Mouse (Mus musculus) adrenal gland, adult 8-10 months (tissue): ENCODE data around the gene Cdc42bpb. TPM values are rescaled to one million over a fixed set of nuclear protein-coding genes. Genes with fewer than 3 reads are reported as not detected.

Source experiments
- DNase-seq: peaks from one replicate; pipeline ENCODE4 v3.0.0; 2022
- total RNA-seq, 4 experiments: library from RNA; stranded (reverse); gene quantifications; 2 replicates each; pipeline ENCODE4 v1.2.4; 2022

Cdc42bpb gene
- total RNA-seq, 4 experiments from 2014 or later: 112 to 162 (median 141) TPM

- no peak for DNase-seq
Observed at GRCm38 (mm10) chr12:111276371-111276770, 101.1 kb downstream of the Cdc42bpb start.

DNA sequence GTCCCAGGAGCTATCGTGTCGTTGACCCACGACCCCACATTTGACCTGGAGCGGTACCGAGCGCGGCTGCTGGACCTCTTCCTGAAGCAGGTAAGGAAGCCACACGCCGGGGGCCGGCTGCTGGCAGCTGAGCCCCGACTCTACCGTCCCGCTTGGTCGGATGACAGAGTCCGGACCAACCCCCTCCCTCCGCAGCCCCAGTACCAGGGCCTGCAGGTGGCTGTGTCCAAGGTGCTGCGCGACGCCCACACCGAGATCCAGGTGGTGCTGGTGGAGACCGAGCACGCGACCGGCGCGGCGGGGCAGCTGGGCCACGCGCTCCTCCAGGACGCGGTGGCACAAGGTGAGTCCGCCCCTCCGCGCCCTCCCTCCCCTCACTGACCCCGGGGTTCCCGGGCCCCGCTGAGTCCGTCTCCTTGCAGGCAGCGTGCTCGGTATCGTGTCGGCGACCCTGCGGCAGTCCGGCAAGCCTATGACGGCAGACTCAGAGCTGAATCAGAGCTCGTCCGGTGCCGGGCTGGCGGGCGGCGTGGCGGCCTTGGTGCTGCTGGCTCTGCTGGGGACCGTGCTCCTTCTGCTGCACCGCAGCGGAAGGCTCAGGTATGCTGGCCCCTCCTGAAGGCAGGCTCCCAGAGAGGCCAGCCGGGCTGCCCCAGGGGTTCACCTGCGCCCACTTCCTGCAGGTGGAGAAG, 102.2 kb downstream of the Cdc42bpb start:
- peak; percentile 41 for DNase-seq

DNA sequence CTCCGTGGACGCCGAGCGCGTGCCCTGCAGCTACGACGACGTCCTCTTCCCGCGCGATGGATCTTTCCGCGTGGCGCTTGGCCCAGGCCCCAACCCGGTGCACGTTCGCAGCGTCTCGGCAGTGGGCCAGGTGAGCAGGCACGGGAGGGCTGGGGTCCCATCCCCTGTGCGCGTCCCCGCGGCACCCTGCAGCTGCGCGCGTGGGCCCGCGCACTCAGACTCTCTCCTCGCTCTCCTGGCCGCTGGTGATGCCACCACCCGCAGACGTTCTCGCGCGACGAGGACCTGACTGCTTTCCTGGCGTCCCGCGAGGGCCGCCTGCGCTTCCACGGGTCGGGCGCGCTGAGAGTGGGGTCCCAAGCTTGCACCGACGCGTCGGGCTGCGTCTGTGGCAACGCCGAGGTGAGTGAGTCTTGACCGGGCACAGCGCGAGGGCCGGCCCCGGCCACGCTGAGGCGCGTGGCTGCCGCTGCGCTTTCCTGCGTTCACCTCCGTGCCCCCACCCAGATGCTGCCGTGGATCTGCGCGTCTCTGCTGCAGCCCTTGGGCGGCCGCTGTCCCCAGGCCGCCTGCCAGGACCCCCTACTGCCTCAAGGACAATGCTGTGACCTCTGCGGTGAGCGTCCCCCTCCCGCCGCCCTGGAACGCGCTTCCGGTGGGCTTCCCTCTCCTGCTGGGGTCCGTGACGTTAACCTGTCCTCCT, 102.9 kb downstream of the Cdc42bpb start:
- no peak for DNase-seq

DNA sequence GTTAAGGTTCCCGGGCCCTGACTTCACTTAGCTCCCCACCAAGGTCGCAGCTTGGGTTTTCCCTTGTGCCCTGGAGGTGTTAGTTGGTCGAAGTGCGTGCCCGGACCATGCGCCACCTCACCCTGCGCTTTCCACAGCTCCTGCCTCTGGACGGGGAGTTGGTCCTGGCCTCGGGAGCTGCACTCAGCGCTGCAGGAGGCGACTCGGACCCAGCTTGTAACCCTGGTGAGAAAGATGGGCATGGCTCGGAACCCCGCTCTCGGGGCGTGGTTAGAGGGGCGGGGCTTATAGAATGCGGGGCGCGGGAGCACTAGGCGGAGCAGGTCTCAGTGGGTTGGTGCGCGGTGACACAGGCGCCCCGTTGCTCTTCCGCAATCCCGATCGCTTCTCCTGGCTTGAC, 103.5 kb downstream of the Cdc42bpb start:
- DNase-seq: no peak

GRCm38 (mm10) chr12:111272420-111272819, 105.1 kb downstream of the Cdc42bpb start:
- peak; percentile 41 for DNase-seq

DNA sequence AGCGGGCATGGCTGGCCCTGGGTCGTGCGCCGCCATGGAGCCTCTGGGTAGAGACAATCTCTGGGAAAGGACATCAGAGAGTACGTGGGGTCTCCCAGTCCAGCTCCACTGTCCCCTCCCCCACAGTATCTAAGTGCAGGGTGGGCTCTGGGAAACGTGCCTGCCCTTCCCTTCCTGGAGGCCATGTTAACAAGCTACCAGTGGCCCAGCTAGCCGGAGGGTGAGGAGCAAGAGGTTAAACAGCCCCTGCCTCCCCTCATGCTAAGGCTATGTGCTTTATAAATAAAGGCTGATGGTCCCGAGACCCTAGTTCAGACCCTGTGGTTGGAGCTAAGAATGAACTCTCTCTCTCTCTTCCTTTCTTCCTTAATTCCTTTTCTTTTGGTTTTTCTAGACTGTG, 105.6 kb downstream of the Cdc42bpb start:
- no peak for DNase-seq

DNA sequence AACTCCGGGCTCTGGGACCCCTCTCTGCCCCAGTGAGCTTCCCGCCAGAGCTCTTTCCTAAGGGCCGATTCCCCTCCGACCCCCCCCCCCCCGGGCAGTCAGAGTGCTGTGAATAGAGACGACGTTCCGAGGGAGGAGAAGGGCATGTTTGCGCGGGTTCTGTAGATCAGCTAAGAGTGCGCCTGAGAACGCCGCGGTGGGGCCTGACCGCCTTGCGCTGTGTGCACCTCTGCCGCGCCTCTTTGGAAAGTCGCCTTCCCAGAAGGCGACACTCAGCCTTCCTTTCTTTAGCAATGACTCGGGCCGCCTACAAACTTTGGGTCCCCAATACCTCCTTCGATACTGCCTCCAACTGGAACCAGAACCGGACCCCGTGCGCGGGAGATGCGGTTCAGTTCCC, 106.1 kb downstream of the Cdc42bpb start:
- DNase-seq: no peak

DNA sequence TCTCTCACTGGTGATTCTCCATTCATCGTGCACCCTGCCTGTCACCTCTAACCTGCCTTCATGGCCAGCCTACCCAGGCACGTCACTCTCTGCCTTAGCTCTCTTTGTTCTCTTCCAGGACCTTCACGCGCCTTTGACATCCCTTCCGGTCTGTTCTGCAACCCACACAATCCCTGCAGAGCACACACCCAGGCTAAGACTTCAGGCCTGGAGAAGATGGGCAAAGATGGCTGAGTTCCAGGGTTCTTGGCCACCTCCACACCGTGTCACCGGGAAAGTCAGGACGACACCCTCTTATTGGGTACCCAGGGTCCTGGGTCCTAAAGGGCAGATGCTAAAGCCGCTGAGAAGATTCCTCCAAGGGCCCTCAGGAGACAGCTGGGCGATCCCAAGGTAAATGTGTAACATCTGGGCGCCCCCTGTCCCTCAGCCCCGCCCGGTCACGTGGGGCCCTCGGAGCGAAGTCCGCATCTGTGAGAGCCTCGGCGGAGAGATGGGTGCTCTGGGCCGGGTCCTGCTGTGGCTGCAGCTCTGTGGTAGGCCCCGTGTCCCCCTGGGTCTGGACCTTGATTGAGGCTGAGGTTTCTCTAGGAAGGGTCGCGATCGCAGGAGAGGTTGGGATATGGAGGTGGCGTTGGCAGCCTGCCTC, 106.8 kb downstream of the Cdc42bpb start, which contains the start of gene Amn:
Gene Amn, plus strand, starts transcription at position 467 of the 649 bp plus-strand sequence.
- no peak for DNase-seq

GRCm38 (mm10) chr12:111267673-111268325, 109.7 kb downstream of the Cdc42bpb start:
- no peak for DNase-seq

DNA sequence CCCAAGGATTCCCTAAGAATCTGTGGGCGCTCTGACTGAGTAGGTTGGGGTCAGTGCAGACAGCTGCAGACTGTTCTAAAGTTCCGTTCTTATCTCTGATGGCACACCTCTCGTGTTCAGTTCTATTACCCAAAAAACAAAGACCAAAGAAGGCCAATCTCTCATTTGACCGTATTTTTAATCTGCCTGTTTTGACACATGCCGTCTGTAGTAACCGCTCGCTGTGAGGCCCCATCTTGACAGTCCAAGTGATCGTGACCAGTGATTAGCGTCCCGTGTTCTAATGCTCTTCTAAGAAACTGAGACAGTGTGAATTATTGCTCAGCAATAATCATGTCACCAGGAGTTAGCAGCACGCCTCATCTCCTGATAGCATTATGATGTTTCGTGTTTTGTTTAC, 110.9 kb downstream of the Cdc42bpb start:
- no peak for DNase-seq

DNA sequence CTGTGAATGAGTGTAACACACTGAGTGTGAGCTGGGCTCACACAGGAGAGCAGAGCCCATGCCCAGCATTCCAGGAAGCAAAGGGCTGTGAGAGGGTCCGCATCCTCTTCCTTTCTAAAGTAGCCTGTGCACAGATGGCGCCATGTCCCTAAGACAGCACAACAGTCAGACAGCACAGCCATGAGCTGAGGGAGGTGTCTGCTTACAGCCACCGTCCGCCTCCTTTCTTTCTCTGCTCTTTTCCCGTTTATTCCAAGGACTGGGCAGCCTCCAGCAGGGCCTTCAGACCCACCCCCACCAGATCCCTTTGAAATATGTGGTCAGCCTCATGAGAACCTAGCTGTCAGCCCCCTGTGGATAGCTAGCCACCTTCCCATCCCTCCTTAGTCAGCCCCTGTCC, 112.3 kb downstream of the Cdc42bpb start:
- no peak for DNase-seq

GRCm38 (mm10) chr12:111263650-111264049, 113.9 kb downstream of the Cdc42bpb start:
- no peak for DNase-seq

DNA sequence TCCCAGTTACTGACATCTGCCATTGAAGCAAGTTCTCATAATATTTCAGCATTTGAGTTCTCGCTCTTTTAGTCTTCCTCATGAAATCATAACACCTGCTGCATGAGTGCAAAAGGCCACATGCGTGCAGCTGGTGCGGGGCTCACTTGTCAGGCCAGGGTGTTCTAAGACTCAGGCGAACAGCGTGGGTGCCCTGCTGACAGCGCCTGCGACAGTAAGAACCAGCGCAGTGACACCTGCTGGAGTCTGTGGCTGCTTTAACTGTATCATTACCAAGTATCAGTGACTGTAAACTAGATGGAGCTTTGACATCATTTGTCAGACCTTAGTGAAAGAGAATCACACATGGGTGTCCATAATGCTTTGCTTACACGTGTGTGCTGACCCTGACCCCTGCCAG, 126.3 kb downstream of the Cdc42bpb start:
- DNase-seq: no peak

GRCm38 (mm10) chr12:111250116-111250515, 127.4 kb downstream of the Cdc42bpb start:
- no peak for DNase-seq

DNA sequence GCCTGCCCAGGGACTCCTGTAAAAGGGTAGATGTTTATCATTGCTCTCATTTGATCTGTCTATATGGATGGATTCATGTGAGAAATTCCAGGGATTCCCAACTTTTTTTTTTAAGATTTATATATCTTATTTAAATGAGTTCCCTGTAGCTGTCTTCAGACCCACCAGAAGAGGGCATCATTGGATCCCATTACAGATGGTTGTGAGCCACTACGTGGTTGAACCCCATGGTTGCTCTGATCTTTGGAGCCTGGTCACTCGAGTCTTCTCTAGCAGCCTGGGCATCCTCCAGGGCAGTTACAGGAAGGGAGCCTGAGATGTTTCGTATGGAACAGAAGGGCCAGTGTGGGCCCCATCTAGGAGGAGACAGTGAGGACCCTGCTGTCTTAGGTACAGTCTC, 128.4 kb downstream of the Cdc42bpb start:
- DNase-seq: no peak

DNA sequence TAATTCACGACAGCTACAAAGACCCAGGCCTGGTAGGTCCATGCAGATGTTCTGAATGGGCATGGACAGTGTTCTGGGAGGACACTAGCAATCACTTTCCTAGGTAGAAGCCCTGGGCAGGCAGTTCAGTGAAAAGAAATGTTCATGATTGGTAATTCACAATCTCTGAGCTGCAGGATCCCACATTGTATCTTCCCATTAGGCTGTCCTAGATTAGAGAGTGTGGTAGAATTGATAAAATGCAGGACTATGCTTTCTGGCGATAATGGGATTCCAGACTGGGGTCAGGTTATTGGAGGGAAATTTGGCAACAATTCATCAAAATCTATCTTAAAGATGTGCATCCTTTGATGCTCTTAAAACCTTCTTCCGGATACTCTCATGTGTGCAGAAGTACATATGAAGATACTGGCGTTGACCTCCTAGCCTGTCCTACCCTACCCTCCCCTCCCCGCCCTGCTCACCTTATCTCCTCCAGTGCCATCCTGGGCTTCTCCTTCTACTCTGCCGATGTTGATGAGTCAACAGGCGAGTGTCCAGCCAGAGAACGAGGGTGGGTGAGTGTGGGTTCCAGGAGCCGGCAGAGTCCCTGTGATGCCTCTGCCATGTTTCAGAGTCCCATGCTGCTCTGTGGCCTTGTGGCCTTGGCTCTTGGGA, 130.6 kb downstream of the Cdc42bpb start:
- no peak for DNase-seq

- no peak for DNase-seq
Observed at GRCm38 (mm10) chr12:111245070-111245469, 132.4 kb downstream of the Cdc42bpb start.

- DNase-seq: no peak
Observed at GRCm38 (mm10) chr12:111243733-111244132, 133.8 kb downstream of the Cdc42bpb start.
